Mouse (Mus musculus): Measurements from ENCODE around the gene Ctsl.

Gene Ctsl

DNA sequence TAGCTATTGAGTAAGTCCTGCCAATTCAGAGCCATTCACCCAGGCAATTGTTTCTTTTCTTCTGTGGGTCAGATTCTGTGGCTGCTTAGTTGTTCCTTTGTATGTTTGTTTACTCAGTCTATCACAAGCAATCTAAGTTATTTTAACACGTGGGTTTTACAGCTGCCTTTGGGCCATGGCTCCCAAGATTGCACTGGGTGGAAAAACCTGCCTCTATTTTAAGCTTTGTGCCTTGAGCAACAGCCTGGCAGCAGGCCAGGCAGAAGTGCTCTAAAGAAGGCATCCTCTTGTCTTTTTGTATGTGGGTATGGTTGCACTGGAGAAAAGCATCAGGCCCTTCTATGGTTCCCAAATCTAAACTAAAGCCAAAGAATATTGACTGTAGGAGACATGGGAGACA is 3.0 kb upstream of the Ctsl start:
- no peak for DNase-seq (ENCODE audit: low spot score)

GRCm38 (mm10) chr13:64369805-64370172 is 901 bp downstream of the Ctsl start:
- no peak for DNase-seq (ENCODE audit: low spot score)

GRCm38 (mm10) chr13:64368596-64368995 is 2.1 kb downstream of the Ctsl start:
- no peak for DNase-seq (ENCODE audit: low spot score)

- DNase-seq (ENCODE audit: low spot score), result no peak
Observed at GRCm38 (mm10) chr13:64367615-64368014, 3.1 kb downstream of the Ctsl start.

DNA sequence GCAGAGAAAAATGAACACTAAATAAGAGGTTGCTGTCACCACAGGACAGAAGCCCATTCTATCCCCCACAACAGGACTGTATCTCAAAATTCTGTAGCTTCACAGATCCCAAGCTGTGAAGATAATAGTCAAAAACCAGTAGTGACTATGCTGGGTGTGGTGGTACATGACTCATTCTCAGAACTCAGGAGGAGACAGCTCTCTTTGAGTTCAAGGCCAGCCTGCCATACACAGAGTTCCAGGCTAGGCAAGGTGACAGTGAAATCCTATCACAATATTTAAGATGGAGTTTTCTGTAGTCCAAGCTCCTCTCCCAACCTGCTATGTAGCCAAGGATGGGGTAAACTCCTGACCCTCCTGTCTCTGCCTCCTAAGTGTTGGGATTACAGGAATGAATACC is 5.4 kb downstream of the Ctsl start:
- DNase-seq (ENCODE audit: low spot score), result no peak

DNA sequence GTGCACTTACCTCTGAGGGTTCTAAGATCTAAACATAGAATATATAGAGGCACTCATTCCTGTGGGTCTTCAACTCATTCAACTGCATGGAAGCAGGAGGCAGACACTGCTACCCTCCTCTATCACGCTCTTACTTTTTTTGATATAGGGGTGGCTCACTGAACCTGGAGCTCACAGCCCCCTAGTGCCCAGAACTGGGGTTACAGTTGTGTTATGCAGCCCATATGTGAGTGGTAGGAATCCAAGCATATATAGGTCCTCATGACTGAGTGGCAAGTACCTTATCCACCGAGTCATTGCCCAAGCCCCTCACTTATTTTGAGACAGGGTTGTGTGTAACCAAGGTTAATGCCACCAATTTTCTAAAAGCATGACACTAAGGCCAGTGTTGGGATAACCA is 6.4 kb downstream of the Ctsl start:
- peak; percentile 33 for DNase-seq (ENCODE audit: low spot score)

GRCm38 (mm10) chr13:64362139-64362538 is 8.6 kb downstream of the Ctsl start:
- no peak for DNase-seq (ENCODE audit: low spot score)

GRCm38 (mm10) chr13:64361020-64361419 is 9.7 kb downstream of the Ctsl start:
- DNase-seq (ENCODE audit: low spot score), result no peak

- no peak for DNase-seq (ENCODE audit: low spot score)
Observed at GRCm38 (mm10) chr13:64359702-64360101, 11.0 kb downstream of the Ctsl start.

DNA sequence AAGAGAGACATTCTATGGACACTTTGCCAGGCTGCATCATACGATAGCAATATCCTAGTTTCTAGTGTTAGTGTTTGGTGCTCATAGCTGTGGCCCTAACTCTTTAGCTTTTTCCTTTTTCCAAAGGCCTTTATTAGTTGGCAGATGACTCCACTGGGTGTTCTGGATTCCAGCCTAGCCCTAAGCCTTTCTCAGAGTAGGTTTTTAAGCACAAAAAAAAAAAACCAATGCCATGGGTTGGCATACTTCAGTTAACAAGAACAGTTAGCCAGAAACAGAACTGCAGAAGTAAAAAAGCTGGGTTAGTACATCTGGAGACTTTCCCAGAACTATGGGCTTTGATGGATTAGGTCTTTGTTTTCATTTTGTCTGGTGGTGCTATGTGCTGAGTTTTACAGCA is 12.2 kb downstream of the Ctsl start:
- DNase-seq (ENCODE audit: low spot score), result no peak

DNA sequence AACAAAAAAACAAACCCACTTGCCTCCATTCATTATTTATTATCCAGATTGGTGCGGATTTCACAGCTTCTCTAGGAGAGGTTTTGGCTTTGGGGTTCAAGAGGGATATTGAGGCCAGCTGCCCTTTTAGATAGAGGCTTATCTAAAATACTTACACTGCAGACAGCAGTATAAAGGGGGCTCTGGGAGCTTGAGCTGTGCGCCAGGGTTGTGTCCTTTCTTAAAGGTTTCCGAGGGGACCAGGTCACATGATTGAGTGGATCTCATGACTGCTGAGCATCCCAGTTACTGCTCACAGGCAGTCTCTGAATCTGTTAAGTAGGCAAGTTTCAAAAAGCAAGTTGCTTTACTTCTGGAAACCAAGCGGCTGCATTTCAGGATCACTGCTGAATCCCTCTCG is 13.3 kb downstream of the Ctsl start:
- DNase-seq (ENCODE audit: low spot score), result no peak

- no peak for DNase-seq (ENCODE audit: low spot score)
Observed at GRCm38 (mm10) chr13:64349474-64349873, 21.2 kb downstream of the Ctsl start.

DNA sequence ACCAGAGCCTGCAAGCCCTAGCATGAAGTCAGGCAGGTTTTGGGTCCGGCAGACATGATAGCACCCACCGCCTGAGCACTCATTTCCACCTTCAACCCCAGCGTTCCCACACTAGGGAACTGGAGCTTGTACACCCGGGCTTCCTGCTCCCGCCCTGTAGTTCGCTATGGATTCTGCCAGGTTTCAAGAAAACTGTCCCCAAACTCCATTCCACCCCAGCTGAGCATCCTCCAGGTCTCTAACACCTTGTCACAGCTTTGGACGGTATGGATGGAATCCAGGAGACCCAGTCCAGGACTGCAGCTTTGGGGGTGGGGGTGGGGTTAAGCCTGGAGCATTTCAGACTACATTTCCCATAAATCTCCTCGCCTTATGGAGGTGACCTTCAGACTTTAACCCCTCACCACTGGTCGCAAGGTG is 26.6 kb downstream of the Ctsl start:
- DNase-seq (ENCODE audit: low spot score), result no peak

GRCm38 (mm10) chr13:64343598-64343997 is 27.1 kb downstream of the Ctsl start:
- DNase-seq (ENCODE audit: low spot score), result no peak

GRCm38 (mm10) chr13:64335546-64336132 is 35.1 kb downstream of the Ctsl start:
- DNase-seq (ENCODE audit: low spot score), result no peak

GRCm38 (mm10) chr13:64333102-64333501 is 37.6 kb downstream of the Ctsl start:
- no peak for DNase-seq (ENCODE audit: low spot score)

GRCm38 (mm10) chr13:64332321-64332720 is 38.4 kb downstream of the Ctsl start:
- no peak for DNase-seq (ENCODE audit: low spot score)

GRCm38 (mm10) chr13:64322561-64323281 is 48.0 kb downstream of the Ctsl start:
- DNase-seq (ENCODE audit: low spot score), result no peak

DNA sequence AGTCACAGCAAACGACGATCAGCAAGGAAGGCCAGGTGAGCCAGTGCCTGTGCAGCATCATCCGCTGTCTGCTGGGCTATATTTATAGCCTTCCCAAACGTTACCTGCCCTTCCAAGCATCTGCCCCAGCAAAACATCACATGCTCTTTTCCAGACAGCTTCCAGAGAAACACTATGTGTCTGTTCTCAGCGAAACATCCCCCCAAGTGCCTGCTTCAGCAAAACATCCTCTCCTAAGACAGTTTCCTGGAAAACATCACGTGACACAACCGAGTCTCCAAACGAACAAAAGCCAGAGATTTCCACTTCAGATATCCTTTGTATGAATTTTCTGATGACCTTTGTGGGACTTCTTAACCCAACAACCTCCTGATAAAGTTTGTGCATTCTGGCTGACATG is 50.4 kb downstream of the Ctsl start:
- no peak for DNase-seq (ENCODE audit: low spot score)

DNA sequence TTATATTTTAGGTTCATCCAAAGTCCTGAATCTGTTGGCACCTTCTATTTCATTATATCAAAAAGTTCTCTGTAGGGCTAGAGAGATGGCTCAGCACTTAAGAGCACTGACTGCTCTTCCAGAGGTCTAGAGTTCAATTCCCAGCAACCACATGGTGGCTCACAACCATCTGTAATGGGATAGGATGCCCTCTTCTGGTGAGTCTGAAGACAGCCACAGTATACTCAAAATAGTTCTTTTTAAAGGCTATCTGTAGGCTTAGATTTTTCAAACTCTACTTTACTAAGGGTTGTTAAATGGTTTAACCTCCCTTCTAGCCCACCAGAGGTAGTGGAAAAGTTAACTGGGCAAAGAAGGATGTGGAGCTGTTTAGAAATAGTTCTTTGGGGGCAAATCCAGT is 50.9 kb downstream of the Ctsl start:
- DNase-seq (ENCODE audit: low spot score), result no peak

DNA sequence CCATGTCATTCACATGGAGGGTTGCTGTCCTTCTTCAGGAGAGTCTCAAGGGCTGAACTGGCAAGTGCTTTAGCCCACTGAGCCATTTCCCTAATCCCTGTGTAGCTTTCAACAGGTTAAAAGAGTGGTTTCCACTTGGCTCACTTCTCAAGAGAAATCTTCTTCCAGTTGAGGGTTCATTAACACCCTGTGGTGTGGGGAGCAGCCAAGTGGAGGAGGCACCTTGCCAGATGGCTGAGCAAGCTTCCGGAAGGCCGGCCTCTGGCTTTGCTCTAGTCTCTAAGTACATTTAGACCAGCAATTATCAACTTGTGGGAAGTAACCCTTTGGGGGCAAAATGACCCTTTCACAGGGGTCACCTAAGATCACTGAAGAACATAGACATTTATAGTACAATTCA is 52.3 kb downstream of the Ctsl start:
- no peak for DNase-seq (ENCODE audit: low spot score)

DNA sequence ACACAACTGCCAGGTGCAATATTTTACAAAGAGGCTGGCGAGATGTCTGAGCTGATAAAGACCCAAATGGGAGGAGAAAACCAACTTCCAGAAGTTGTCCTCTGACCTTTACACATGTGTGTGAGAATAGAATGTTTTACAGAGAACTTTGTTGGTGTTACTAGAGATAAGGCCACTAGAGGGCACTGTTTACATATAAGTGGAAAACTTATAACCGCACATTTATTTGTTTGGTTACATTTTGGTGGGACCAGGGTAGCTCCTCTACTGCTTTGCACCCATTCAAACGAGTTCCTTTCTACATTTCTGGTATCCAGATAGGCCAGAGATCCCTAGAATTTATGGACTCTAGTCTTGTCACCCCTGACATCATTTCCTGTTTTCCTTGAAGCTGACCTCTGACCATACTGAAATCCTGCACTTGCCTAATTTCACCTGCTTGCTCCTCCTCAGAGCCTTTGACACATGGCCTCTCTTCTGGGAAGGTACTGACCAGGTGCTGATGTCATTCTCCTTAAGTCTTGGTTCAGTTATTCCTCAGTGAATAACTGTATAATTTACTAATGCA is 55.1 kb downstream of the Ctsl start:
- DNase-seq (ENCODE audit: low spot score), result no peak

- no peak for DNase-seq (ENCODE audit: low spot score)
Observed at GRCm38 (mm10) chr13:64314041-64314440, 56.6 kb downstream of the Ctsl start.

- DNase-seq (ENCODE audit: low spot score), result no peak
Observed at GRCm38 (mm10) chr13:64312916-64313289, 57.8 kb downstream of the Ctsl start.

All from urinary bladder, postnatal 25 days (tissue).